Mouse (Mus musculus) neural tube, embryonic 10.5 days (tissue): Measurements from ENCODE around the gene Cnih3.

Experiments
- DNase-seq: peaks from one replicate; pipeline ENCODE4 v3.0.0-alpha.2; 2017; ENCODE audit warnings: low spot score; ENCODE audit errors: extremely low spot score

The Cnih3 gene

GRCm38 (mm10) chr1:181352367-181353199 lies at the start of gene Cnih3:
Cnih3 (plus strand) TSS chr1:181352628.
- DNase-seq = peak; percentile 78

- no peak for DNase-seq
Observed at GRCm38 (mm10) chr1:181307981-181308380, 44.4 kb upstream of the Cnih3 start.

- DNase-seq = no peak
Observed at GRCm38 (mm10) chr1:181310712-181311111, 41.7 kb upstream of the Cnih3 start.

GRCm38 (mm10) chr1:181312115-181313045 lies 40.0 kb upstream of the Cnih3 start:
- DNase-seq = no peak

GRCm38 (mm10) chr1:181313046-181313415 lies 39.4 kb upstream of the Cnih3 start:
- no peak for DNase-seq

- no peak for DNase-seq
Observed at GRCm38 (mm10) chr1:181314301-181314700, 38.1 kb upstream of the Cnih3 start.

GRCm38 (mm10) chr1:181315350-181315749 lies 37.1 kb upstream of the Cnih3 start:
- DNase-seq = no peak

GRCm38 (mm10) chr1:181316571-181316970 lies 35.9 kb upstream of the Cnih3 start:
- no peak for DNase-seq

- DNase-seq = no peak
Observed at GRCm38 (mm10) chr1:181319466-181319865, 33.0 kb upstream of the Cnih3 start.

GRCm38 (mm10) chr1:181321149-181321548 lies 31.3 kb upstream of the Cnih3 start:
- DNase-seq = no peak

GRCm38 (mm10) chr1:181323134-181323533 lies 29.3 kb upstream of the Cnih3 start:
- no peak for DNase-seq

GRCm38 (mm10) chr1:181327137-181327536 lies 25.3 kb upstream of the Cnih3 start:
- no peak for DNase-seq

- DNase-seq = no peak
Observed at GRCm38 (mm10) chr1:181327636-181328420, 24.6 kb upstream of the Cnih3 start.

- DNase-seq = no peak
Observed at GRCm38 (mm10) chr1:181329110-181329509, 23.3 kb upstream of the Cnih3 start.

- DNase-seq = no peak
Observed at GRCm38 (mm10) chr1:181332597-181332996, 19.8 kb upstream of the Cnih3 start.

GRCm38 (mm10) chr1:181334329-181335018 lies 18.0 kb upstream of the Cnih3 start:
- no peak for DNase-seq

- DNase-seq = no peak
Observed at GRCm38 (mm10) chr1:181335019-181335365, 17.4 kb upstream of the Cnih3 start.

GRCm38 (mm10) chr1:181335388-181335787 lies 17.0 kb upstream of the Cnih3 start:
- no peak for DNase-seq

GRCm38 (mm10) chr1:181336857-181337256 lies 15.6 kb upstream of the Cnih3 start:
- no peak for DNase-seq

GRCm38 (mm10) chr1:181339106-181339505 lies 13.3 kb upstream of the Cnih3 start:
- DNase-seq = no peak

GRCm38 (mm10) chr1:181345547-181345946 lies 6.9 kb upstream of the Cnih3 start:
- DNase-seq = peak; percentile 27
